Mouse (Mus musculus) regulatory T cell (primary cell): Measurements from ENCODE around the gene Prss12.

Experiments
- in situ Hi-C: fragments of 300-600 bp; cut with MboI, MseI; formaldehyde crosslinking; loops from one replicate; pipeline ENCODE4 v1.15.1; 2025; ENCODE audit warnings: high pct_unique_total_duplicates

Prss12 gene

DNA sequence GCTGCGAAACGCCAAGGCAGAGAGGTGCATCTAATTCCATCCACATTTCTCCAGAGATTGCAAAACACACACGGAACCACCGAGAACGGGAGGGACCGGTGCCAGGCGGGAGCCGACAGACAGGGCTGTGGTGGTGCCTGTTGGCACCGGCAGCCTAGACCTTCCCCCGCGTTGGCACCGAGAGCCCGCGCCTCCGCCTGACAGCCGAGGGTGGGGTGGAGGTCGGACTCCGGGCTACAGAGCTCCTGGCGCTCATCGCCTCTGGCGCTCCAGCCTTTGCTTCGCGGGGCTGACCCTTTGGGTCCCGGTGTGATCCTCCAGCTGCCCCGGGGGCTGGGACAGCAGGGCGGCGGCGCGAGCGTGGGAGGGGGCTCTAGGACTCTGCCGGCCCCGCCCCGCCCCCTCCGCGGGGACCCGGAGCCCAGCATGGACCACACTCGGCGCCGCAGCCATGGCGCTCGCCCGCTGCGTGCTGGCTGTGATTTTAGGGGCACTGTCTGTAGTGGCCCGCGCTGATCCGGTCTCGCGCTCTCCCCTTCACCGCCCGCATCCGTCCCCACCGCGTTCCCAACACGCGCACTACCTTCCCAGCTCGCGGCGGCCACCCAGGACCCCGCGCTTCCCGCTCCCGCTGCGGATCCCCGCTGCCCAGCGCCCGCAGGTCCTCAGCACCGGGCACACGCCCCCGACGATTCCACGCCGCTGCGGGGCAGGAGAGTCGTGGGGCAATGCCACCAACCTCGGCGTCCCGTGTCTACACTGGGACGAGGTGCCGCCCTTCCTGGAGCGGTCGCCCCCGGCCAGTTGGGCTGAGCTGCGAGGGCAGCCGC lies at the start of gene Prss12:
Gene Prss12 (plus strand): TSS at position 206 of the 830 bp plus-strand sequence.
- in situ Hi-C loops: no loop called here

DNA sequence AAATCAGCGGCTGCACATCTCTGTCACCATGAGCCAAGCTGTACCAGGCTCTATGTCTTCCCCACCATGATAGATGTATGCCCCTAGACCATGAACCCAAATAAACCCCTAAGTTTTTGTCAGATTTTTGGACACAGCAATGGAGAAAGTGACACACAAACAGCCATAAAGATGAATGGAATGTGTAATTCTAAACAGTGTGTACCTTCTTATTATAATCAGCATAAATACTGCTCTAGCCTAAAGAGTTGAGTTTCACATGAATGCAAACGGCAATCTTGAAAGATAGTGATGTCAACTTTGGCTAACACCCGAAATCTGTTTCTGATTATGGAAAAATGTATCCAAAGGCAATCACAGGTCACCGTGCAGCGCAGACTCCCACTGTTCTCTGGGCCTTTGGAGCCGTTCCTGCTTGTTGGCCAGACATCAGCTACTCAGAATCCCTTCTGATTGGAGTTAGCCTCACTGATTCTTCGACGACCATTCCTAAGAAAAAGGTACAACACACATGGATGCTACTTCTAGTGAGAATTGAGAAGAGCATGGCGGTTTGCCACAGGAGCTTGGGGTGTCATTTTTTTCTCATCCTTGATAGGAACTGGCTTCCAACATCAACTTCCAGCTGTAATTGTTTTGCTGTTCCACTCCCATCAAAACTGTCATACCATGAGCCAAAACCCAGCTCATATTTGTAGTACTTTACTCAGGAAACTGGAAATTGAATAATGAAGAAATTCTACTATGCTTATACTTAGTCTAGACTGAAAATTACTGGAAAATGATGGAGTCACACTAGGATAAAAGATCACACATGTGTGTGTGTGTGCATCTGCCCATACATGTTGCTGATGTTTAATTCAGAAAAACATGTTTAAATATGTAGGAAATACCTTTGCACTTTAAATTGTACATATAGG lies 48.9 kb upstream of the Prss12 start:
- in situ Hi-C loops: no loop called here

DNA sequence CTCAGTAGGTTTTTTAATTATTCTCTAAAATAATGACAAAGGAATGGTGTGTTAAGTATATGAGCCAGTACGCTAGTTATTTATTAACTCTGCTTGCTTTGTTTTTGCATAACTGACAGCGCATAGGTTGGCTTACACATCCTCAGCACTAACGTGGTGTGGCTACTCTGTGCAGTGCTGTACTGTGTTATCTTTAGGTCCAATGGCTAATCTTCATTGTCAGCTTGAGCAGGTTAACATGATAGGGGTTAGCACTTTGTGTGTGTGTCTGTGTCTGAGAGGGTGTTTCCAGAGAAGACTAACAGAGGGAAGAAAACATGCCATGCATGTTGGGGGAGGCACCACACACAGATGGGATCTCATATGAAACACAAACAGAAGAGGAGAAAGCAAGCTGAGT lies 41.8 kb upstream of the Prss12 start:
- in situ Hi-C loops: no loop called here

DNA sequence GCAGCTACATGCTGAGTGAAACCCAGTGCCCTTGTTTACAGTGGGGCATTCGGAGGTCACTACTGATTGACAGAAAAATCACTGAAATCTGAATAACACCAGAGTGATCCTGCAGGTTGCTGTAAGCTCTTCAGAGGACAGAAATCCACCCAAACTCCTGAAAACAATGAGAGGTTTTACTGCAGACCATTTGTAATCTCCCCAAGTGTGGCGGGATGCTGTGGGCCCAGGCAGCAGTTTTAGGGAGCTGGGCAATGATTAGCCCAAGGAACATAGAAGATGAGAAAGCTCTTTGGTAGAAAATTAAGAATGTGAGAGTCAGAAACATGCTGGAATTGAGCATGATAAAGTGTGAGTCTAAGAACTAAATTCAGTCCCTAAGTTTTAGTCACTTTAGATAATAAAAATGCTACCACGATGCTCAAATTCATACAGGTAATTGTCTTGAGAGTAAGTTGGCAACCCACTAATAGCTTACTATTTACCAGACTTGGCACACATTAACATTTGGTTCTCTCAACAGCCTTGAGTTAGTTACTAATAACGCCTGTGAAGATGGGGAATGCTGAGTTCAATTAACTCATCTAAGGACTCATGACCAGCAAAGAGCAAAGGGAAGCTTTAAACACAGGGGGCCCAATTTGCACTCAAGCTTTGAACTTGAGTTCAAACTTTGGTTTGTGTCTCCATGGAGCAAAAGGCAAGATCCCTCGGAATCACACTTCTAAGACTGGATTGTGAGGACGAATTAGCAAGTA lies 34.7 kb upstream of the Prss12 start:
- in situ Hi-C loops: no loop called here

DNA sequence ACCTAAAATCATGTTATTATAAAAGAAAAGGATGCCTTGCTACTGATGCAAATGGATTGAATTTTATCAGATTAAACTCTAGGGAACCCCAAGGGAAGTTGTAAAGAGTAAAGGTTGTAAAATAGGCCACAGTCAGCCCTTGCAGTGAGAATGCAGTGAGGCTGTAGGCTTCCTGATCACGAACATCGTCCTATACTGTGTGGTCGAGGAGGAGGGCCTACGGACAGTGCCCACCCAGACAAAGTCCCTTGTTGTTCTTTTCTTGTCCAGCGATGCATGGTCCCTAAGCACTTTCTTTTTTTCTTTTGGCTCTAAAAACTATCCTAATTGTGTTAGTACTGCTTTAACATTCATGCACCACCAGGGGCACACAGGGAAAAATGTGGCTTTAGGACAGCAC lies 33.5 kb upstream of the Prss12 start:
- in situ Hi-C loops: no loop called here

DNA sequence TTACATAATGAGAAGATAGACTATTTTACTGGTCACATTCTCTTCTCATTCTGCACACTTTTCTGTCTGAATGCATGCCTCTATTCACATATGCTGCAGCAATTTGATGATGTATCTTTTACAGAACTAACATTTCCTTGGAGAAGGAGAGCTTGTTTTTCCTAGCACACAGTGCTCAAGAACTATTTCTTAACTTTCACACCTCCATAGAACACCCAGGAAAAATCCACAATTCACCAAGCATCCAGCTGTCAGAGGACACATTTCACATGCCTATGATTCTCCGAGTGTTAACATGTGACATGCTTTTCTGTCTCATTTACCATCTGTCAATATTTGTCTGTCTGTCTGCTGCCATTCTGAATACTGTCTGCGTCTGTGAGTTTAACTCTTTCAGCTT lies 21.1 kb upstream of the Prss12 start:
- in situ Hi-C loops: no loop called here

DNA sequence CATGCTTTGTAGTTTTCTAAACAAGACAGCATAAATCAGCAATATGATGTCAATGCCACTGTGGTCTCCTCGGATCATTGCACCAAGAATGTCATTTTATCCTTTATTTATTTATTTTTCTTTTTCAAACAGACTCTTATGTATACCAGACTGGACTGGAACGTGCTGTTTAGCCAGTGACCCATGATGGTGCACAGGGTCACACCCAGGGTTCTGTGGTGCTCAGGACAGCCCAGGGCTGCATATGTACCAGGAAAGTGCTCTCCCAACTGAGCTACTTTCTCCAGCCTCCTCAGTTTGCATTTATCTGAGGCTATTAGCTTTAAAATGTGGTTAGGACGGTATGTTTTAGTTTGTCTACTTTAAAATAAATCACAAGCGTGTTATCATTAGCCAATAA lies 18.7 kb upstream of the Prss12 start:
- in situ Hi-C loops: no loop called here

DNA sequence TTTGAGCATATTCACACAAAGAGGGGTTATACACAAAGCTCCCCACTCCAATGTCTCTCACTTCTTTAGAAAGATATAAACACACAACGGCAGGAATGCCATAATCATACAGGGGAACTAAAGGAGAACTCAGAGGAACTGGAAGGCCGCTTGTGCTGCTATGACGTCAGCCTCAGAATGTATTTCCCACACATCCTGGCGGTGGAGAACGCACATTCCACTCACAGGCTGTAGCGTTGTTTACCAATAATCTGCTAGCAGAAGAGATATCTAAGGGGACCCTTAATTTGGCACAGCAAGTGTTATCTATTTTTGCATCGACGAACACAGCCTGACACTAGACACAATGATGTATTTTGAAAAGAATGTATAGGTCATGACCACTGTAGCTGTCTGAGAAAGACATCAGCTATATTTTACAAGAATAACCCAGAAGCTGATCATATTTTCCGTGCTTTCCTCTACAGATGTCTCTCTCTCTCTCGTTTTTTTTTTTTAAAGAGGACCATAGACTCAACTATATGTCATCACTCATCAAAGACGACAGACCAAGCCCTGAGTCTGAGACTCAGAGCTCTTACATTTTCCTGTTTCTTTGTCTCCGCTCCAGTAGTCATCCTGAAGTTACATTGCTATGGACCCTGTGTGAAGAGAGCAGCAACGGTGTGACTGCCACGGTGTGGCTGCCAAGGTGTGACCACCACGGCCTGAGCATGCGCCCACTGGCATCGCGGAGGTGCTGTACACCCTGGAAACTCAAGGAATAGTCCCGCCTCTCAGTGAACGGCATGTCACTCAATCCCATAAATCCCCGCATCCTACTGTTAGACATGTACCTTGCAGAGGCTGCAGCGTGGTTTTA lies 16.9 kb upstream of the Prss12 start:
- in situ Hi-C loops: no loop called here

DNA sequence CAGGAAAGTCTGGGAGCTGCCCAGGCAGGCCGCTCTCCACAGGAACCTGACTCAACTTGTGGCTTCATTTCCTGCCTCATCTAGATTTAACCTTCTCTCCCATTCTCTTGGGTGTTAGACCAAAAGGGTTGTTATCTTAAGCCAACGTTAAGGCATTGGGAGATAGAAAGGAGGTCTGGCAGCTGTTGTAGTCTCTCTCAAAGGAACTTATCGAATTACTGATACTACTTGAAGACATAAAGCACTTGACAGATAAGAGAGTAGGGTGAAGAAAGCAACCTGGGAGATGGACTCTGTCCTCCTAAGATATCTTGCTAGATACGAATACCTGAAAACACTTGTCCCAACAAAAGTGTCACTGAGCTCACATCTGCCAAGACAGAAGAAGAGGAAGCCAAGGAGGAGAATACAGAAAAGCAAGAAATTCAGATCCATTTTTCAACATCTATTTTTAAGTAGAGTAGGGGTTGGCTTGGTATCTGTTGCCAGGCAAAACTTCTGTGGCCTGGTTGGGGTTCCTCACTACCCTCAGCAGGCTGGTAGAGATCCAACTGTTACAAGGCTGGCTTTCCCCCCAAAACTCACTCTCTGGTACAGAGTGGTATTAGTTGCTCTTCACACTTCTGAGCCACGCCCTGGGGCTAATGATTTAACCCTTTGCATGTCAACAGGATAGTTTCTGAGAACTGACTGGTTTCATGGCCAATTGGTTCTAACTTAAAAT lies 14.6 kb upstream of the Prss12 start:
- in situ Hi-C loops: no loop called here

DNA sequence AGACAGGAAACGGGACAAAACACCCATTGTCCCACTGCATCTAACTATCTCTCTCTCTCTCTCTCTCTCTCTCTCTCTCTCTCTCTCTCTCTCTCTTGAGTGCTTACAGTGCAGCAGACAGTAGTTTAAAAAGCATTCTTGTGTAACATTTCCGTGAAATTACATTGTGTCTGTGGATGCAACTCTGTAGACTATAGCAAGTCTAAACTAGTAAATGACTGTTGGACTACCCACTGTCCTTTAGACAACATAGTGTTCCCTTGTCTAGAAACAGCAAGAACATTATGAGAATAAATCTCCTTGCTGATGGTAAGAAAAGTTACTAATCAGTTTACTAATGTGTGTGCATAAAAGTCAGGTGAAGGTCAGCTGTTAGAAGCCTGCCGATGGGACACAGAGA lies 13.4 kb upstream of the Prss12 start:
- in situ Hi-C loops: no loop called here

DNA sequence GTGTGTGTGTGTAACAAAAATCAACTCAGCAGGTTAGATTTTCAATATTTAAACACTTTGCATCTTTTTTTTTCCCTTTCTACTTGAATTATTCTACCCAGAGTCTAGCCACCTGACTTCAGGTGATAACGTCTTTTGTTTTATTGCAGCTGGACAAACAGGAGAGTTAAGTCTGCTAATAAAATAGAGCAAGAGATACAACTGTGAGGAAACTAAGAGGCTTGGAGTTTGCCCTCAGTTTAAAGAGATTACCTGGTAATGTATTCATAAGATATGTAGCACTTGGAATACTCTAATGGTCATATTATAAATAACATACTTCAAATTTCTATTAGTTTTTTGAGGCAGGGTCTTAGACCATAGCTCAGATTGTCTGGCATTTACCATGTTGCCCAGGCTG lies 9.1 kb upstream of the Prss12 start:
- in situ Hi-C loops: no loop called here

DNA sequence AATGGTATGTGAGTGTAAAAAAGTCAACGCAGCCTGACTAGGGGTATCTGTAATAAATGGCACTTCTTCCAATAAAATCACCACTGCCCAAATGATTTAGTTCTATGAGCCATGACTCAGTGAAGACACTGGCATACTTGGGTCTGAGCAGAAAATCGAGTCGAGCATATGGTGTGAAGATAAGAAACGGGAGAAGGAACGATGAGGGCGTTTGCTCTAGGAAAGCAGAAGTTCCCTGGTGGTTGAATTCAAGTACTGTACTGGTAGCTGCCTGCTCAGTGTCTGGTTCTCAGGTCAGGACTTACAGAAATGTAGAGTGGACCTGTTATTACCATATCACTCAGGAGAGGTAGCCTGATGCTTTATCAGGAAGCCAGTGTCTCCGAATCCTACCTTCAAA lies 6.2 kb upstream of the Prss12 start:
- in situ Hi-C loops: loop anchor here (5.0 kb wide), 1 partner anchor 53 kb away; the partner anchor contains the start of gene Mettl14

DNA sequence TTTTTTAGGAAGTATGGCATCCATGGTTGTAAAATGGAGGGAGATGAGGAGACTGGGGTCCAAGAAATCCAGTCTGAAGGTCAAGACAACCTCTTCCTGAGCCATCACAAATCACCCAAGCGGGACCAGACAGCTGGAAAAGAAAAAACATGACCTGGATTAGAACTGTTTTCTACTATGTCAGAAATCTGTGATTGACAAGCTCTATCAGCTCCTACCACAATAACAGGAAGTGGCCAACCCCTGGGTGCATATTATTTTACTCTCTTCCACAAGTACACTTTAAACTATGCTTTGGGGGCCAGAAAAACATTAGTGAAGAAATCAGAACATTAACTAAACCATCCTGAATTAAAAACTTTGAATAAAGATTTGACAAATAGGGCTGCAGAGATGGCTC lies 2.2 kb upstream of the Prss12 start:
- in situ Hi-C loops: loop anchor here (5.0 kb wide), 1 partner anchor 57 kb away; the partner anchor contains the start of gene Mettl14

DNA sequence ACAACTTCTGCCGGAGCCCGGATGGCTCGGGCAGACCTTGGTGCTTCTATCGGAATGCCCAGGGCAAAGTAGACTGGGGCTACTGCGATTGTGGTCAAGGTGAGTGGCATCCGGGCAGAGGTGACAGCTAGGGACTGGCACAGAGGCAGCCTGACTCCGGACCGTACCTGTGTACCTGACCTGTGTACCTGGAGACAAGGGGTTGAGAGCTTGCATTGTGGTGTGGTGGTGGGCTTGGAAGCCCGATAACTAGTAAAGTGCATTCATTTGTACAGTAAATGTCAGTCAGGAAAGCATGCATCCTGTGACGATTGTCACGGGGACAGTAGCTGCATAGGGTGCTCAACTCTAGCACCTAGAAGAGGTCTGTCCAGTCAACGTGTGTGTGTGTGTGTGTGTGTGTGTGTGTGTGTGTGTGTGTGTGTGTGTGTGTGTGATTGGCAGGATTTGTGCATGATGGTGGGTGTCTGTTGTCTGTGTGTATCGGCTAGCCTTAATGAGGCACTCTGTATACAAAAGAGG lies 886 bp downstream of the Prss12 start:
- in situ Hi-C loops: no loop called here

DNA sequence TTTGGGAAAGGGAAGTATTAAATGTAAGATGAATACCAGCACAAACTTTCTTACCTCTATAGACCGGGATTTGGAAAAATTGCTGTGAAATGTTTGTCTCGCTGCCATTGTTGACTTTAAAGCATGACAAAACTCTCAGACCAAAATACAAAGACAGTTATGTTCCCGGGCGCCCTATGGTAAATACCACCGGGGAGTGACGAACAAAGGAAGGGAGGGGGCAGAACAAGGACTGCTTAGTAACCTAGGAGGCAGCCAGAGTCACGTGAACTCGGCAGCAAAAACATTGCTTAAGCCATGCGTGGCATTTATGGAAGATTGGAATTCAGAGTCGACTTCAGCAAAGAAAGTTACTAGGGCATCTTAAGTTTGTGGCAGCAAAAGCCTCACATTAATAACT lies 1.4 kb downstream of the Prss12 start:
- in situ Hi-C loops: no loop called here

DNA sequence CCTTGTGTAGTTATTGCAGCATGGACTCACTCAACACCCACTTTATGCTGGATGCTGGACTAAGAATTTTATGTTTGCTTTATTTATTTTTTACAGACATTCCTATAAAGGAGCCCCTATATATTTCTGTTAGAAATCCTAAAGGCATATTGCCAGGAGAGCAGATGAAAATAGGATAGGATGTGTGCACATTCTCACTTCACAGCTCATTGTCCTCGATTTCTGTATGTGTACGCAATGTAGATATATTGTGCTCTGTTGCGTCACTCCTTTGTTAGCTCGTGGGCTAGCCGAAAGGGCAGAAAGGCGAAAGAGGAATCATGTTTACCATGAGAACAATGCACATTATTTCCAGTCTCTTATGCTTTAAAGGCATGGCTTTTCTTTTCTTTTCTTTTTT lies 3.4 kb downstream of the Prss12 start:
- in situ Hi-C loops: loop anchor here (5.0 kb wide), 1 partner anchor 33 kb away; no protein-coding TSS in a partner anchor

DNA sequence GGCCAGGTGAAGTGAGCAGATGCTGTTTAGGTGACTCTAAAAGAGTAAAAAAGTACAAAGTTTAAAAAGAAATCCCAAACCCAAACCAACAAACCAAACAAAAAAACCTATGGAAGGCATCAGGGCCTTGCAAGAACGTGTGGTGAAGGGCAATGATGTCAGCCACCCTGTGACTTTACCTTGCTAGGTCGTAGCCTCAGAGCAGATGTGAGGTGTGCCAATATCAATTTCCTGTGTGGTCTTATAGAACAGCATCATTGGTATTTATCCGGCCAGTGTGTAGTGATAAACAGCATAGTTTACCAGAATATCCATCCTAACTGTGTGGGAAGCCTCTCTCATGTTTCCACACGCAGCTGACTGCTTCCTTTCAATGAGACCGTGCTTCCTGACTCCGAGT lies 6.2 kb downstream of the Prss12 start:
- in situ Hi-C loops: loop anchor here (5.0 kb wide), 1 partner anchor 36 kb away; no protein-coding TSS in a partner anchor

DNA sequence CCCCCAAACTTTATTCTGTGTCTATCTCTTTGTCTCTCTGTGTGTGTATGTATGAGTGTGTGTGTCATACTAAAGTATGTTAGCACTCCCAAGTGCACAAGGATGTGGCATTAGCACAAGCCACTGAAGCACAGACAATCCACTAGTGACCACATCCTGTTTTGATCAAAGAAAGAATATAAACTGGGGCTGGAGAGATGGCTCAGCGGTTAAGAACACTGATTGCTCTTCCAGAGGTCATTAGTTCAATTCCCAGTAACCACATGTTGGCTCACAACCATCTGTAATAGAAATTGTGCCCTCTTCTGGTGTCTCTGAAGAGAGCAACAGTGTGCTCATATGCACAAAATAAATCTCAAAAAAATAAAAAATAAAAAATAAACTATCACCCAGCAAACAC lies 12.8 kb downstream of the Prss12 start:
- in situ Hi-C loops: no loop called here

DNA sequence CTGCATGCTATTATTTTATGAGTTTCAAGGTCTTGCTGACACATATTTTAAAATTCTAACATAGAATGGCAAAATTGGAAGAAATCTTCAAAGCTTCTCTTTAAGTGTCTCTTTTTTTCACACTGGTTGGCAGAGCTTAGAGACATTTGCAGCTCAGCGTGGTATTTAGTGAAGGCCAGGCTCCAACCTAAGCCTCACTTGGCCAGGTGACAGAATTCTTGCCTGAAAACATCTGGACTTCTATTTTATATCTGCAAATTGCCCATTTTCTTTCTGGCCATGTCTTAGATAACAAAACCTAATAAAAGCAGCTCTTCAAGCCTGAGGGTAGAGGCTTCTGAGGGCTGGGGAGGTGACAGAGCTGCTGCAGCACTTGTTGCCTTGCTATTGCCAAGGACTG lies 13.7 kb downstream of the Prss12 start:
- in situ Hi-C loops: no loop called here

DNA sequence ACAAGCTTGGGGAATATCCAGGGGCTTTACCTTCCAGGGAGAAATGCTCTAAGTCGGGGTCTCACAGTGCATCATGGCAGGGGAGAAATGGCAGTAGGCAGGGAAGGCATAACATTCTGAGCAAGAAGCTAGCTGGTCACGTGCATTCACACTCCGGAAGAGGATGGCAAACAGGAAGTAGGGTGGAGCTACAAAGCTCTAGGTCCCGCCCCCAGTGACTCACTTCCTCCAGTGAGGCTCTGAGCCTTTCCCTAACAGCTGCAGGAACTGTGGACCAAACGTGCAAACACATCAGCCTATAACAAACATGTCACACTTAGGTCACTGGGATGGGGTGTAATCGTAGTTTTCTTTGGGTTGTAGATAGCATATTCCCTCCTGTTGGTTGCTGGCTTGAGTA lies 15.6 kb downstream of the Prss12 start:
- in situ Hi-C loops: no loop called here
